ENCODE assay signal across 14 mouse cellular contexts in genomic region chr10:6999355-6999754, GRCm38 (mm10).
DNase-seq lines count a peak whose midpoint lies in the region; ATAC-seq lines count a peak whose summit lies in the region.
"Had no signal": no experiment of that assay in that cellular context is flagged by ENCODE, and none has a peak within 500 bp of the region (broad histone marks: within the 10 kb centered on the region; RNA-seq: fewer than 3 reads in every experiment).

No protein-coding gene starts in this region.

- ATAC-seq in cerebellum, adult (ENCODE audit: insufficient number of reproducible peaks, low FRiP score, low TSS enrichment): no peak
- ATAC-seq: activated CD4-positive, CD25-positive, alpha-beta regulatory T cell, adult 4 months; CD4-positive, CD25-positive, alpha-beta regulatory T cell, adult 4 months; Patski had no signal

- peak; percentile 32 for DNase-seq in cerebellum, adult 9-10 months
- no peak for DNase-seq in cerebellum, adult 18-20 months
- DNase-seq in cerebellum, postnatal 10 days: peak; percentile 43 to 58
- DNase-seq: adrenal gland, adult 2 months; adrenal gland, adult 8-10 months; adrenal gland, postnatal 10 days; adrenal gland, postnatal 14 days; adrenal gland, postnatal 25 days; adrenal gland, postnatal 36 days; B cell, adult 2 months had no signal

Comparison
In these comparisons a context has a peak if more than half of its experiments do, and no peak if none do; other contexts are left out.
1. DNase-seq: peak in cerebellum, adult 9-10 months (single experiment) and cerebellum, postnatal 10 days (2 of 2); none in cerebellum, adult 18-20 months (0 of 2).